Mouse (Mus musculus) bone marrow macrophage, adult 2 months (primary cell): ENCODE results near the gene Arl13a.

ENCODE experiments used
- CTCF ChIP-seq: IDR thresholded peaks from 2 replicates; pipeline ENCODE4 v1.5.1; 2012; ENCODE audit warnings: low read depth, mild to moderate bottlenecking, low read length, moderate library complexity
- POLR2A ChIP-seq: IDR thresholded peaks from 2 replicates; pipeline ENCODE4 v1.6.1; 2012; ENCODE audit warnings: mild to moderate bottlenecking, low read depth, low read length, borderline replicate concordance

DNA sequence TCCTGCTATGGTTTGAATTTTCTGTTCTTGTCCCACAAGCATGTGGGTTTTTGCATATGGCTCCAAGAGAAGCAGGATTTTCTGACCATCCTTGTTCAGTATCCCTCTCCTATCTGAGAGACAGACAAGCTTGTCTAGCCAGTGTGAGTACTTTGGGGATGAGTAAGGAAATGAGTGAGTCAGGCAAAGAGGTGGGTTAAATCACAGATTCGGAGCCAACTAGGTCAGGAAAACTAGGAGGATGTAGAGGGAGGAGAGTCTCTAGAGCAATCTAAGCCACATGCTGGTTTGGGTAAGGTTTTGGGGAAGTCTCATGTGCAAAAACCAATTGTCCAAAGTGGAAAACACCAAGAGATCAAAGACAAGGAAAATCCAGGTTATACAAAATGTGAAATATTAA, 45.8 kb upstream of the Arl13a start:
- TF ChIP-seq CTCF (no peak), POLR2A (no peak)
